Mouse (Mus musculus): ENCODE results near the gene Chst5. TPM values are rescaled to one million over a fixed set of nuclear protein-coding genes. Genes with fewer than 3 reads are reported as not detected.

Gene Chst5
- 0.13 TPM in 1 of 2 replicates, not detected in the other for polyA plus RNA-seq (2012; rRNA removed)

DNA sequence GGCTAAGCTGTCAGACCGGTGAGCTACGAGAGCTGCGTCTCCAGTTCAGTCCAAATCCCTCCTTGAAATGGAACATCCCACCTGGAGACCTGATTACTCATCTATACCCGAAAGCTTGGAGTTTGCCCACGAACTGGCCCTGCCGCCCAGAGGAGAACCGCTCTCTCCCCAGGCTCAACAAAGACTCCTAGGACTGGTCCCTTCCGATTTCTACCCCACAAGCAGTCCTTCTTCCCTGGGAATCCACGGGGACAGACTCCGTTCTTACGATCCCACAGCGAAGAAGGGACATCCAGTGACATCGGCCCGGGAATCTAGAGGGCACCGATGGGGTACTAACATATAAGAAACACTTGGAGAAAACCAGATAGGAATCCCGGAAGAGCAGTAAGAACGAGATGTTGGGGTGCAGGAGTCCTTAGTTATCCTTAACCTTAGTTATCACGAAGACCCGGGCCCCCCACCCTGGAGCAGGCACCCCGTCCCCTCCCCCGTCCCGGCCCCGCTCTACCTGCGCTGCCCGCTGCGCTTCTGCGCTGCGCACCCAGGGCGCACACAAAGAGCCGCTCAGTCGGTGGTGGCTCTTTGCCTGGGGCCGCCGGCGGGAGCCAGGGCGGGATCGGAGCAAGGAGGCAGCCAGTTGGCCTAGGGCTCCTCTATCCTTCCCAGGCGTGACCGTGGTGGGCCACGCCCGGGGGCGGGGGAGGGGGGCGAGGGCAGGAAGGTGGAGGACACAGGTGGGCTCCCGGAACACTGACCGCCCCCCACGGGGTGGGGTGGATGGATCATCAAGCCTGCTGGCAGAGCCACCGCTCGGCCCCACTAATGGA lies at the start of gene Chst5:
TSS of gene Chst5 (minus strand) at position 827 of the 830 bp plus-strand sequence.
- TF ChIP-seq CTCF (IDR thresholded peaks at IDR 0.05; ENCODE audit: extremely low read depth, insufficient read depth, insufficient read length, insufficient replicate concordance) (no peak), POLR2A (IDR thresholded peaks at IDR 0.05; ENCODE audit: low read depth, low read length) (no peak)
- Histone ChIP-seq H3K36me3 (ENCODE audit: control insufficient read depth, insufficient read depth, low read length) (no peaks in the 10 kb centered on the region), H3K4me3 (ENCODE audit: extremely low read depth, insufficient read depth, insufficient read length) (no peak within 1 kb of the TSS), H3K4me1 (ENCODE audit: control insufficient read depth, insufficient read depth, insufficient read length) (no peaks in the 10 kb centered on the region; the same call in 1 of the 2 replicates), H3K27ac (ENCODE audit: insufficient read depth, low read length) (no peak within 1 kb of the TSS), H3K27me3 (ENCODE audit: control insufficient read depth, insufficient read depth, low read length) (peaks cover 4% of the 10 kb centered on the region)
- DNase-seq (ENCODE audit: low read depth in 1 of 2, low spot score in 2 of 2), result no peak
- 22% methylated on average over 45 of the region's 47 CpGs for WGBS

DNA sequence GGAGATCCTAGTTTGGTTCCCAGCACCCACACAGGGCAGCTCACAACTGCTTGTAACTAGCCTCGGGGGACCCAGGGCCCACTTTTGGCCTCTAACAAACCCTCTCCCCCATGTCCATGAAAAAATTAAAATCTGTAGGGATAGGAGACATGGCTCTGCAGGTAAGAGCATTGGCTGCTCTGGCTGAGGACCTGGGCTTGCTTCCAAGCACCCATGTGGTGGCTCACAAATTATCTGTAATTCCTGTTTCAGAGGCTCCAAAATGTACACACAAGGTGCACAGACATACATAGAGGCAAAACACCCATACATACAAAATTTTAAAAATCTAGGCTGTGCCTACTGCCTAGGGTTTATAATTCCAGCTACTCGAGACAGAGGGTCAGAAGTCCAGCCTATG lies 47.0 kb upstream of the Chst5 start:
- H3K36me3 ChIP-seq (ENCODE audit: control insufficient read depth, insufficient read depth, low read length), result peaks cover 5% of the 10 kb centered on the region; the same call in 1 of the 2 replicates

DNA sequence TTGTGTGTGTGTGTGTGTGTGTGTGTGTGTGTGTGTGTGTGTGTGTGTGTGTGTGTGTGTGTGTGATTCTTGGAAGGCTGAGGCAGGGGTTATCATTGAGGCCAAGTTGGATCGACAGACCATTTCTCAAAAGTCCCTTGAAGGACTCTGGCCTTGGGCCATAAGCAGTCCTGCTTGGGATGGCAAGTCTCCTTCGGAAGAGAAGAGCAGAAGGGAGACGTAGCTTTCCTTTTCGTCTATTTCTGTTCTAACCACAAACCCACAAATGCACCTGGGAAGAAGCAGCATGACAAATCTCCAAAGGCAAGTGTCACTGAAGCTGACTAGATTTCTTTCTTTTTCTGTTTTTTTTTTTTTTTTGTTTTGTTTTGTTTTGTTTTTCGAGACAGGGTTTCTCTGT lies 45.6 kb upstream of the Chst5 start:
- no peak overlapping the region for H3K4me3 ChIP-seq (ENCODE audit: extremely low read depth, insufficient read depth, insufficient read length)
- no peak for DNase-seq (ENCODE audit: low read depth in 1 of 2, low spot score in 2 of 2)
- TF ChIP-seq POLR2A (IDR thresholded peaks at IDR 0.05; ENCODE audit: low read depth, low read length), result no peak
- TF ChIP-seq CTCF (IDR thresholded peaks at IDR 0.05; ENCODE audit: extremely low read depth, insufficient read depth, insufficient read length, insufficient replicate concordance), result no peak
- H3K27me3 ChIP-seq (ENCODE audit: control insufficient read depth, insufficient read depth, low read length), result no peaks in the 10 kb centered on the region
- H3K4me1 ChIP-seq (ENCODE audit: control insufficient read depth, insufficient read depth, insufficient read length), result peaks cover 7% of the 10 kb centered on the region
- no peak overlapping the region for H3K27ac ChIP-seq (ENCODE audit: insufficient read depth, low read length)
- peaks cover 5% of the 10 kb centered on the region; the same call in 1 of the 2 replicates for H3K36me3 ChIP-seq (ENCODE audit: control insufficient read depth, insufficient read depth, low read length)
- WGBS, result 23% methylated on average over 5 of the region's 5 CpGs

More for the DNA sequence above, 47.0 kb upstream of the Chst5 start:
- DNase-seq (ENCODE audit: low read depth in 1 of 2, low spot score in 2 of 2), result no peak
- TF ChIP-seq POLR2A (IDR thresholded peaks at IDR 0.05; ENCODE audit: low read depth, low read length) (no peak), CTCF (IDR thresholded peaks at IDR 0.05; ENCODE audit: extremely low read depth, insufficient read depth, insufficient read length, insufficient replicate concordance) (no peak)
- H3K27ac ChIP-seq (ENCODE audit: insufficient read depth, low read length), result no peak overlapping the region
- no peaks in the 10 kb centered on the region for H3K27me3 ChIP-seq (ENCODE audit: control insufficient read depth, insufficient read depth, low read length)
- H3K4me1 ChIP-seq (ENCODE audit: control insufficient read depth, insufficient read depth, insufficient read length), result no peaks in the 10 kb centered on the region
- 93% methylated on average over 2 of the region's 2 CpGs for WGBS
- no peak overlapping the region for H3K4me3 ChIP-seq (ENCODE audit: extremely low read depth, insufficient read depth, insufficient read length)

DNA sequence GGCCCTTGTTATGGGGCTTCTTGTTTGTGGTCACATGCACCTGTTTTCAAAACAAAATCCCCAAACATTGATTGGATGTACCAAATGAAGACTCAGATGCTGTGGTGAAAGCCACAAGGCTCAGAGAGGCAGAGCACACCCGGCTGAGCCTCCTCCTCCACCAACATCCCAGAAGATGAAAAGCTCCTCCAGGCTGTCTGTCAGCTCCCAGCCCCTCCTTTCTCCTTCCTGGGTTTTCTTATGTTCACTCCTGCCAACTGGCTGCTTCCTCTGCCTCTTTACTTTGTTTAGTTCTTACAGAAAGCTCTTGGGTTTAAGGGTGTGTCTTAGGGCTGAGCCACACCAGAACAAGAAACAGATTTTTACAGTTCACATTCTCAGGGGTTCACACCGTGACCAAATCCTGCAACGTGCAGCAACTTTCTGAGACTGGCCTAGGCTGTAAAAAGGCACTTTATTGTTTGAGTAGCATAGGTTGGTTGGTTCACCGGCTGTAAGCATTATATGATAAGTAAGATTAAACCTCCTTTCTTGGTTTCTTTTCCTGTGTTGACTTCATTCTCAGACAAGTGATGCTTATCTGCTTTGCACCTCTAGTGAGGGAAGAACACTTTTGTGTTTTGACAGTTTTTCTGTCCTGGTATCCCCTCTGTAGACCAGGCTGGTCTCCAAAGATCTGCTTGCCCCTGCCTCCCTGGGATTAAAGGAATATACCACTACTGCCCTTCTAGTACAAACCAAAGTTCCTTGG lies 44.8 kb upstream of the Chst5 start:
- Histone ChIP-seq H3K27me3 (ENCODE audit: control insufficient read depth, insufficient read depth, low read length) (no peaks in the 10 kb centered on the region), H3K27ac (ENCODE audit: insufficient read depth, low read length) (no peak overlapping the region), H3K4me3 (ENCODE audit: extremely low read depth, insufficient read depth, insufficient read length) (no peak overlapping the region), H3K4me1 (ENCODE audit: control insufficient read depth, insufficient read depth, insufficient read length) (peaks cover 7% of the 10 kb centered on the region), H3K36me3 (ENCODE audit: control insufficient read depth, insufficient read depth, low read length) (peaks cover 3% of the 10 kb centered on the region; the same call in 1 of the 2 replicates)
- 73% methylated on average over 4 of the region's 4 CpGs for WGBS
- DNase-seq (ENCODE audit: low read depth in 1 of 2, low spot score in 2 of 2), result no peak
- no peak for TF ChIP-seq POLR2A (IDR thresholded peaks at IDR 0.05; ENCODE audit: low read depth, low read length)
- no peak for TF ChIP-seq CTCF (IDR thresholded peaks at IDR 0.05; ENCODE audit: extremely low read depth, insufficient read depth, insufficient read length, insufficient replicate concordance)

DNA sequence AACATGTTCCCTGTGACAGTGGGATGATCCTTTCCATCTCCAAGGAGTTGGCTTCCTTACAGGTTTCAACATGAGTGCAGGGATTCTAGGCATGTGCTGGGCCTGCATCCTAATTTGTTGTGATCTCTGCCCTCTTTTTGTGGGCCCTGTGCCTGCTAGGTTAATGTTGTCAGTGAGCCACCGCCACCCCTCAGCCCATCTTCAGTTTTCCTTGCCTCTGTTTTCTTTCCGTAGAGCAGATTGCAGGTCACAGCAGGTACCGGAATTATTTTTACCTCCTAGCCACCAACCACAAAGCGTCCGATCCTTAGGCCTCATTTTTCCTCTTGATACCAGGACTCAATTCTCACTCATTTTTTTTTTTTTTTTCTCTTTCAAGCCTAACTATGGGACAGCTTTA lies 41.7 kb upstream of the Chst5 start:
- peaks cover 3% of the 10 kb centered on the region; the same call in 1 of the 2 replicates for H3K36me3 ChIP-seq (ENCODE audit: control insufficient read depth, insufficient read depth, low read length)
- no peak for TF ChIP-seq CTCF (IDR thresholded peaks at IDR 0.05; ENCODE audit: extremely low read depth, insufficient read depth, insufficient read length, insufficient replicate concordance)
- TF ChIP-seq POLR2A (IDR thresholded peaks at IDR 0.05; ENCODE audit: low read depth, low read length), result no peak
- H3K27ac ChIP-seq (ENCODE audit: insufficient read depth, low read length), result no peak overlapping the region
- H3K4me1 ChIP-seq (ENCODE audit: control insufficient read depth, insufficient read depth, insufficient read length), result peaks cover 17% of the 10 kb centered on the region
- 96% methylated on average over 5 of the region's 5 CpGs for WGBS
- H3K27me3 ChIP-seq (ENCODE audit: control insufficient read depth, insufficient read depth, low read length), result no peaks in the 10 kb centered on the region
- no peak for DNase-seq (ENCODE audit: low read depth in 1 of 2, low spot score in 2 of 2)
- H3K4me3 ChIP-seq (ENCODE audit: extremely low read depth, insufficient read depth, insufficient read length), result no peak overlapping the region

DNA sequence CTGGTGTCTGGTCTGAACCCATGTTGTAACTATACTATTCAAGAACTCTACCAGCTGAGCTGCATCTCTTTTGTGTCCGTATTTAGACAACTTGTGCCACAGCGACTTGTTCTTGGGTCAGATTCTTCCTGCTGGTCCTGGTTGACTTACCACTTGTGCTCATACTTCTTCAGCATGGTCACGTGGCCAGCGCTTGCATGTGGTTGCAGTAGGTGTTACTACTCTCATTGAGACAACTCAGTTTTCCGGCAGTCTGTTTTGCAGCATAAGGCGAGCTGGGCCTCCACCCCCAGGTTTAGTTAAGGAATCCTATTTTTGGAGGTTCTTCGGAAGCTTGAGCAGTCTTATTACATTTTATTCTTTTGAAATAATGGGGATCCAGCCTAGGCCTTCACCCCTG lies 41.1 kb upstream of the Chst5 start:
- no peaks in the 10 kb centered on the region for H3K27me3 ChIP-seq (ENCODE audit: control insufficient read depth, insufficient read depth, low read length)
- peak overlapping the region; percentile 49; the same call in 1 of the 2 replicates for H3K27ac ChIP-seq (ENCODE audit: insufficient read depth, low read length)
- H3K36me3 ChIP-seq (ENCODE audit: control insufficient read depth, insufficient read depth, low read length), result peaks cover 6% of the 10 kb centered on the region; the same call in 1 of the 2 replicates
- 67% methylated on average over 7 of the region's 7 CpGs for WGBS
- TF ChIP-seq CTCF (IDR thresholded peaks at IDR 0.05; ENCODE audit: extremely low read depth, insufficient read depth, insufficient read length, insufficient replicate concordance) (no peak), POLR2A (IDR thresholded peaks at IDR 0.05; ENCODE audit: low read depth, low read length) (no peak)
- DNase-seq (ENCODE audit: low read depth in 1 of 2, low spot score in 2 of 2), result peak in 1 of 2 experiments; percentile 81
- peaks cover 17% of the 10 kb centered on the region for H3K4me1 ChIP-seq (ENCODE audit: control insufficient read depth, insufficient read depth, insufficient read length)
- no peak overlapping the region for H3K4me3 ChIP-seq (ENCODE audit: extremely low read depth, insufficient read depth, insufficient read length)
